Mouse (Mus musculus): ENCODE data around the gene Tlx3. TPM values are rescaled to one million over a fixed set of nuclear protein-coding genes. Genes with fewer than 3 reads are reported as not detected.
A peak's percentile ranks its signal among the peaks of the same experiment; 100 is the strongest.

Tlx3 gene
- polyA plus RNA-seq, 1 experiment from 2014 or later, result 0.28 TPM

DNA sequence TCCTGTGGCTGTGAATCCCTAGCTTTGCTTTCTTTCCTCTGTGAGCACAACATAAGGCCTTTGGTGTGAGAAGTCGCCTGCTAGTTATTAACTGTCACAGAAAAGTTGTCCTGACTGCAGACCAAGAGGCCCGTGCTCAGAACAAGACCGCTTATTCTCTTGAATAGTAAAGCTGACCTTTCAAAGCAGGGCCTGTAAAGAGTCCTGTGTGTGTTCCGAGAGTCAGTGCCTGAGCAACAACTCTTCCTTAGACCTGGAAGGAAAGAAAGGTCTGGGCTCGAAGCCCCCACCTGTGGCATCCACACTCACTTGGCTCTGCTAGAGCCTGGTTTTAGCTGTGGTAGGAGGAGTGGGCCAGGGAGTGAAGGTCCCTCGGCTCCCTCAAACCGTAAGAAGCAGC is 8.3 kb downstream of the Tlx3 start:
- WGBS, result 20% methylated on average over 7 of the region's 7 CpGs
- DNase-seq (ENCODE audit: low spot score), result no peak
- H3K4me3 ChIP-seq, result no peak overlapping the region
- H3K4me1 ChIP-seq, result peaks cover 9% of the 10 kb centered on the region
- no peak overlapping the region for H3K27ac ChIP-seq
- H3K9me3 ChIP-seq, result peaks cover 6% of the 10 kb centered on the region; the same call in 1 of the 2 replicates
- no peaks in the 10 kb centered on the region for H3K36me3 ChIP-seq
- H3K27me3 ChIP-seq (ENCODE audit: insufficient read depth, poor library complexity, severe bottlenecking), result peaks cover 99% of the 10 kb centered on the region

DNA sequence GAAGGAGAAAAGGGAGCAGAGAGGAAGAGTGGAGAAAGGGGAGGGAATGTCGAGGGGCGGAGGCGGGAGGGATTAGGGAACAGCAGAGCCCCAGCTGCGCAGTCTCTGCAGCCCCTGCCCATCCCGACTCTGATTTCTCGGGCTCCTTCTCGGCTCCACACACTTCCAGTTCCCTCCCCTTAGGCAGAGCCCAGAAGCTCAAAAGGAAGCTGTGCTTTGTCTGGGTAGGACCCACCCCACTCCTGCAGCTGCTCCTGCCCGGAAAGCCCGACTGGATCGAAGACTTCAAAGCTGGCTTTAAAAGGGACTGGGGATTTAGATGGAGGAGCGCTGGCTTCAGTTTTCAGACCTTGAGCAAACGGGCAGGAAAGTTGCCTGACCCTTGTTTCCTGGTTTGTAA is 9.7 kb downstream of the Tlx3 start:
- WGBS, result 1% methylated on average over 12 of the region's 12 CpGs
- DNase-seq (ENCODE audit: low spot score), result no peak
- H3K4me3 ChIP-seq, result peak overlapping the region; percentile 29
- no peak overlapping the region for H3K27ac ChIP-seq
- peaks cover 9% of the 10 kb centered on the region; the same call in 1 of the 2 replicates for H3K4me1 ChIP-seq
- peaks cover 92% of the 10 kb centered on the region for H3K27me3 ChIP-seq (ENCODE audit: insufficient read depth, poor library complexity, severe bottlenecking)
- peaks cover 6% of the 10 kb centered on the region; the same call in 1 of the 2 replicates for H3K9me3 ChIP-seq
- H3K36me3 ChIP-seq, result no peaks in the 10 kb centered on the region

DNA sequence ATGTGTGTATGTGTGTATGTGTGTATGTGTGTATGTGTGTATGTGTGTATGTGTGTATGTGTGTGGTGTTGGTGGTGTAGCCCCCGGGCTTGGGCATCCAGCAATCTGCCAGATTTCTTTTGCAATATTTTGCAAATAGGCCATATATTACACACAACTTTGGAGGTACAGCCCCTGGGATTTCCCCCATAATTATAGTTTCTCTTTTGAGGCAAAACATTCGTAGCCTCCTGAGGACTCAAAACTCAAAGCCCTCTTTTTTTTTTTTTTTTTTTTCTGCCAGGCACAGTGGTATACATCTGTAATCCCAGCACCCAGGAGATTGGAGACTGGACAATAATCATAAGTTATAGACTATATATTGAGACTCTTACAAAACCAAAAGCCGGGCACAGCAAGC is 21.6 kb downstream of the Tlx3 start:
- Histone ChIP-seq H3K27me3 (ENCODE audit: insufficient read depth, poor library complexity, severe bottlenecking) (peaks cover 53% of the 10 kb centered on the region), H3K4me3 (no peak overlapping the region), H3K4me1 (peaks cover 11% of the 10 kb centered on the region), H3K27ac (no peak overlapping the region), H3K9me3 (no peaks in the 10 kb centered on the region), H3K36me3 (no peaks in the 10 kb centered on the region)
- 72% methylated on average over 3 of the region's 3 CpGs for WGBS
- DNase-seq (ENCODE audit: low spot score), result no peak

DNA sequence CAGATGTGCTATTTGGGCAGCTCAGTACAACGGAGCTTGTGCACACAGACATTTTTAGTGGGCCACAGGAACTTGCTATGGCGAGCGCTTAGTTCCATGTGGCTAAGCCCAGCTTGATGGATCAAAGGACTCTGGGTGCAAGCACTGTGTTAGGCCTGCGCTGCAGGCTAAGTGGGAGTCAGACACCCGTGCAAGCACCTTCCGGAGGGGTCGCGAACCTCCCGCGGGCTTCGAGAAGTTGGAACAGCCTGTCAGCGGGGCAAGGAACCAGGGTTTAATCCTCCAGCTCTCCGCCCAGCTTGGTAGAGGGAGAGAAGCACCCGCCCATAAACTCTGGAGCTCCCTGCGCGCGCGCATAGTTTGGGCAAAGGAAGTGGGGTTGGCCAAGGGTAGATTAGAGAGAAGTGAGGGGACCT is 22.7 kb downstream of the Tlx3 start:
- peaks cover 57% of the 10 kb centered on the region for H3K27me3 ChIP-seq (ENCODE audit: insufficient read depth, poor library complexity, severe bottlenecking)
- peak overlapping the region; percentile 53 for H3K4me3 ChIP-seq
- no peak overlapping the region for H3K27ac ChIP-seq
- no peaks in the 10 kb centered on the region for H3K9me3 ChIP-seq
- peaks cover 11% of the 10 kb centered on the region for H3K4me1 ChIP-seq
- WGBS, result 1% methylated on average over 18 of the region's 18 CpGs
- no peaks in the 10 kb centered on the region for H3K36me3 ChIP-seq
- DNase-seq (ENCODE audit: low spot score), result no peak

DNA sequence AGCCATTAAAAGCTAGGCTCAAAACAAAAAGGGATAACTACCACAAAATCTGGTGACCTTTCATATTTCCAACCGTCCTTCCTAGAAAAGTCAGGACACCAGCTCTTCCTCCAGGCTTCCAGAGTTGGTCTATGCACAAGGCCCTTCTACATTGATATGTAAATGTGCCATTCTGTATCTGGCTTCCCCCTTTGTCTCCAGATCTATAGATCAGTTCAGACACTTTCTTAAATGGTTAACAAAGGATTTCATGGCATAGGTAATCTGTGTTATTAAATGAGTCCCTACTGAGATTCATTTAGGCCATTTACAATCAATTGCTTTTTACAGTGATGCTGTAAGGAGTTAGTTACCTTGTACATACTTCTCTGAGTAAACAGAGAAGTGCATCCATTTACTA is 23.6 kb downstream of the Tlx3 start:
- Histone ChIP-seq H3K9me3 (no peaks in the 10 kb centered on the region), H3K4me3 (no peak overlapping the region), H3K27me3 (ENCODE audit: insufficient read depth, poor library complexity, severe bottlenecking) (peaks cover 66% of the 10 kb centered on the region), H3K36me3 (no peaks in the 10 kb centered on the region), H3K27ac (no peak overlapping the region), H3K4me1 (peaks cover 11% of the 10 kb centered on the region)
- 41% methylated on average over 1 of the region's 1 CpGs for WGBS
- no peak for DNase-seq (ENCODE audit: low spot score)

DNA sequence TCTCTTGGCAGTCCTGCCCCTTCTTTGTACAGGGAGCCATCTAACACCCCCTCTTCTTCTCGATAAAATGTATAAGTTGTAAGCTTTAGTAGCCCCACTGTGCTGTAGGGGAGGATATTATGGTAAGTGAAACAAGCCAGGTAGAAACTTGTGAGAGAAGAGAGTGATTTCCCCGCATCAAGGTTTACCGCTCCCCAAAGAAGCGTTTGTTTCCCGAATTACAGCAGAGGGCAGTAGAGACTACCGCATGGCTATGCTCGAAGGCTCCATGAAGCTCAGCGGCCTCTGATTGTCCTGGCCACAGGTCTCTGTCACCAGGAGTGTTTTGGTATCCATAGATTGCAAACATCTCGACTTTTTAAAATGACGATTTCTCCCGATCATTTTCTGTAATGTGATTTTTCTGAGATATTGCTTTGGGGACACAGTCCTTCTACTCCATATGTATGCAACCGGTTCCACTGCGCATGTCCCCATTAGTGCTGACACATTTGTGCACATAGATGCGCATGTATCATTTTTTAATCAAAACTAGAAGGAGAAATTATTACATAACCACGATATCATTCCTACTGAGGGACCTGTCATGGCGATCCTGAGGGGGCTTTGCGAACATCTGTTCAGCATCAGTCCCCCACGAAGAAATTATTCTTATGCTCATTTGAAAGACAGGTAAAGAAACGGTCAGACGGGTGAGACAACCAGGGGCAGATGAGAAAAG is 26.7 kb downstream of the Tlx3 start:
- H3K27me3 ChIP-seq (ENCODE audit: insufficient read depth, poor library complexity, severe bottlenecking), result peaks cover 65% of the 10 kb centered on the region

DNA sequence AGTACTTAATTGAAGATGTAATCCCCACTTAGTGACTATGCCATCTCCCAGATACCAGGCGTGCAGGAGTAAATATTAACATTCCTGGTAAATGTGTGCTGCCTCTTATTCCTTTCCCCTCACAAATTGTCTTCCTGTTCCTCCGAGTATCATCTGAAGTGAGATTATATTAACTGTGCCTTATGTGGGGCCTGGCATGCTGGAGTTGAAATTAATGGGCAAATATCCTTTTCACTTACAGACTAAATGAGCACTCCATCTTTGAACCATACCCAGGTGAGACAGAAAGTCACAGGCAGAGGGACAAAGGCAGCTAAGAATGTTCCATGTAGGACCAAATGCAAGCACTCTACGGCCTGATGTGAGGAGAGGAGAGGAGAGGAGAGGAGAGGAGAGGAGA is 27.6 kb downstream of the Tlx3 start:
- WGBS, result 74% methylated on average over 2 of the region's 3 CpGs

More for the DNA sequence above, 26.7 kb downstream of the Tlx3 start:
- DNase-seq (ENCODE audit: low spot score), result no peak
- H3K4me1 ChIP-seq, result peaks cover 11% of the 10 kb centered on the region
- no peak overlapping the region for H3K4me3 ChIP-seq
- H3K9me3 ChIP-seq, result 0 out of 2 replicates have a peak, but pooled peaks cover 2% of the 10 kb centered on the region
- H3K27ac ChIP-seq, result no peak overlapping the region
- H3K36me3 ChIP-seq, result no peaks in the 10 kb centered on the region
- 30% methylated on average over 20 of the region's 20 CpGs for WGBS

DNA sequence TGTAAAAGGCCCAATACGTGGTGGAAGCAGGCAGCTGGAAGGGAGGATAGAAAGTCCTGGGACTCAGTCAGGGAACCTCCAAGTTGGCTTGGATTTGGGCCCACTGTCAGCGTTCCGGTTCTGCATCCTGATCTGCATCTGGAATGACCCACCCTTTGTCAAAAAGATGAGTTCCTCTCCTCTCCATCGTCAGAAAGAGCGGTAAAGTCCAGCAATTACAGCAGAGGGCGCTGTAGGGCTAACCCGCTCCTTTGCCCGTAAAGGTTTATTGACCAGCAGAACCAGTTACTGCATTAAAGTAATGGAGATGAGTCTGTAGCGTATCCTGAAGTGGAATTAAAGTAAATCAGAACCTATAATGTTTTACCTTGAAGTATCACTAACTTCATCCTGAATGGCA is 32.9 kb downstream of the Tlx3 start:
- no peak overlapping the region for H3K4me3 ChIP-seq
- no peak for DNase-seq (ENCODE audit: low spot score)
- H3K9me3 ChIP-seq, result 0 out of 2 replicates have a peak, but pooled peaks cover 2% of the 10 kb centered on the region
- 16% methylated on average over 9 of the region's 9 CpGs for WGBS
- H3K4me1 ChIP-seq, result no peaks in the 10 kb centered on the region
- no peak overlapping the region for H3K27ac ChIP-seq
- H3K27me3 ChIP-seq (ENCODE audit: insufficient read depth, poor library complexity, severe bottlenecking), result peaks cover 22% of the 10 kb centered on the region
- H3K36me3 ChIP-seq, result no peaks in the 10 kb centered on the region

More for the DNA sequence above, 27.6 kb downstream of the Tlx3 start:
- no peak overlapping the region for H3K27ac ChIP-seq
- H3K9me3 ChIP-seq, result 0 out of 2 replicates have a peak, but pooled peaks cover 2% of the 10 kb centered on the region
- no peaks in the 10 kb centered on the region for H3K36me3 ChIP-seq
- peaks cover 61% of the 10 kb centered on the region for H3K27me3 ChIP-seq (ENCODE audit: insufficient read depth, poor library complexity, severe bottlenecking)
- H3K4me1 ChIP-seq, result peaks cover 5% of the 10 kb centered on the region
- H3K4me3 ChIP-seq, result no peak overlapping the region
- no peak for DNase-seq (ENCODE audit: low spot score)

DNA sequence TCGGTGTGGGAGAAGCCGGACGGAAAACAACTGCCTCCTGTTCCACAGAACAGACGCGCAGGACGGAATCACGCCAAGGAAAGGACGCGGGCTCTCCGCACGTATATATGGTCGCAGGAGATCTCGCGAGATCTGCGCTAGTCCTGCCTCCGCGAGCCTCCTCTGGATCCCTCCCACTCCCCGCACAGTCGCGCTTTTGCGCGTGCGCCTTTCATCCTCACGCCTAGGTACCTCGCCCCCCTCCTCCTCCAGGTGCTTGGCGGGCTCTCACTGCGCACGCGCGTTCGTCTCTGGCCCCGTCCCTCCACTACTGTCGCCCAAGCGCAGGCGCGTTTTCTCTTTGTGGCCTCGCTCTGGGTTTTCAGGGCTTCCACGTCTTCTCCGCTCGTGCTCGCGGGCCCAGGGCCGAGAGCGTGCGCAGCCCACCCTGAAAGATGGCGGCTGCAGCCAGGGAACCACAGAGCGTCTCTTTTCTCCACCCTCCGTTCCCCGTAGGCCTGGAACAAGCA is 40.3 kb downstream of the Tlx3 start, which contains the start of gene Npm1:
Gene Npm1, minus strand, starts transcription at position 209 of the 509 bp plus-strand sequence.
- Histone ChIP-seq H3K4me3 (peak within 1 kb of the TSS; percentile 97), H3K27ac (peak within 1 kb of the TSS; percentile 96), H3K27me3 (ENCODE audit: insufficient read depth, poor library complexity, severe bottlenecking) (peaks cover 5% of the 10 kb centered on the region; the same call in 1 of the 2 replicates), H3K9me3 (no peaks in the 10 kb centered on the region), H3K36me3 (peaks cover 39% of the 10 kb centered on the region), H3K4me1 (no peaks in the 10 kb centered on the region)
- WGBS, result 3% methylated on average over 48 of the region's 49 CpGs
- DNase-seq (ENCODE audit: low spot score), result peak; percentile 100

DNA sequence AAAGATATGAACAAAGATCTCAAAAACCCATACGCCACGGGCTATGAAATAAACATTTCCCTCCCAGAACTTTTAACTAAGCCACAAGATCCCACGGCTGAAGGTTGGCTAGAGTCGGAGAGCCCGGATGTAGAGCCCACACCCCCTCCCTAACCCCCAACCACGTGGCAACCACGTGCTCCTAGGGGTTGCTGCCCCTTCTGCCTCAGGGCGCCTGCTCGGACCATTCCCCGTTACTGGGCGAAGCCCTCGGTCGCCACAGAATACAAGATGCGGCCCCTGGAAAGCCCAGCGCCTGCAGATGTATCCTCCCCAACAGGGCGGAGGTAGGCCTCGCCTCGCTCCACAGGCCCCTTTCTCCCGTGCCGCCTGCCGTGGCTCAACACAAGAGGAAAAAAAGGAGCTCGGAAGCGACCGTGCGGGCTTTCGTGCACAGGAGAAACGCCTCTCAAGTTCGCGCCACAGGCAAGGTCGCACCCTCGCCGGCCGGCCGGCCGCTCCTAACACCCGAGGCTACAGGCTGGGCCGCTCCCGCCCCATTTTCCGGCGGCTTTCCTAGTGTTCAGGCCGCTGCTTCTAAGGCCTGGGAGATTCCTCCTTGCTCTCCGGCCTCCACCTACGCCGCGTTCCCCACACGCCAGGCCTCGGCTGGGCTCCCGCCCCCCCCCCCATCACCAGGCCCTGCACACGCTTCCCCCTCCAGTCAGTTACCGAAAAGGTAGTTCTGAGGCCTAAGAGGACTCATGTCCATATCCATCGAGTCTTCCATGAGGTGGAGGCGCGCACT is 41.0 kb downstream of the Tlx3 start:
- Histone ChIP-seq H3K4me3 (peak overlapping the region; percentile 97), H3K36me3 (peaks cover 46% of the 10 kb centered on the region), H3K27ac (peak overlapping the region; percentile 96), H3K27me3 (ENCODE audit: insufficient read depth, poor library complexity, severe bottlenecking) (peaks cover 4% of the 10 kb centered on the region; the same call in 1 of the 2 replicates), H3K9me3 (no peaks in the 10 kb centered on the region), H3K4me1 (no peaks in the 10 kb centered on the region)
- WGBS, result 2% methylated on average over 53 of the region's 53 CpGs
- DNase-seq (ENCODE audit: low spot score), result no peak

DNA sequence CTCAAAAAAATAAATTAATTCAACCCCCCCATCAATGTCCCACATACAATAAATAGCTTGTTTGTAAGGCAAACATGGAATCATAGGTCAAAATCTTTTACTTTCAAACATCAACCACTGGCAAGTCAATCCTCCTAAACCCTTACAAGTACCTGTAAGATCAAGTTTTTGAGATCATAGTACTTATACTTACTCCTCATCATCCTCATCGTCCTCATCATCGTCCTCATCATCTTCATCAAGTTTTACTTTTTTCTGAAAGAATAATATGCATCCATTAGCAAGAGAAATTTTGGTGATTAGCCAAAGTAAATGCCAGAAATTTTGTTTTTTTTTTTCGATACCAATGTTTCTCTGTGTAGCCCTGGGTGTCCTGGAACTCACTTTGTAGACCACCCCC is 43.6 kb downstream of the Tlx3 start:
- no peak overlapping the region for H3K4me3 ChIP-seq
- no peak overlapping the region for H3K27ac ChIP-seq
- no peak for DNase-seq (ENCODE audit: low spot score)
- H3K9me3 ChIP-seq, result no peaks in the 10 kb centered on the region
- H3K4me1 ChIP-seq, result no peaks in the 10 kb centered on the region
- no peaks in the 10 kb centered on the region for H3K27me3 ChIP-seq (ENCODE audit: insufficient read depth, poor library complexity, severe bottlenecking)
- WGBS, result 90% methylated on average over 3 of the region's 3 CpGs
- peaks cover 72% of the 10 kb centered on the region for H3K36me3 ChIP-seq

DNA sequence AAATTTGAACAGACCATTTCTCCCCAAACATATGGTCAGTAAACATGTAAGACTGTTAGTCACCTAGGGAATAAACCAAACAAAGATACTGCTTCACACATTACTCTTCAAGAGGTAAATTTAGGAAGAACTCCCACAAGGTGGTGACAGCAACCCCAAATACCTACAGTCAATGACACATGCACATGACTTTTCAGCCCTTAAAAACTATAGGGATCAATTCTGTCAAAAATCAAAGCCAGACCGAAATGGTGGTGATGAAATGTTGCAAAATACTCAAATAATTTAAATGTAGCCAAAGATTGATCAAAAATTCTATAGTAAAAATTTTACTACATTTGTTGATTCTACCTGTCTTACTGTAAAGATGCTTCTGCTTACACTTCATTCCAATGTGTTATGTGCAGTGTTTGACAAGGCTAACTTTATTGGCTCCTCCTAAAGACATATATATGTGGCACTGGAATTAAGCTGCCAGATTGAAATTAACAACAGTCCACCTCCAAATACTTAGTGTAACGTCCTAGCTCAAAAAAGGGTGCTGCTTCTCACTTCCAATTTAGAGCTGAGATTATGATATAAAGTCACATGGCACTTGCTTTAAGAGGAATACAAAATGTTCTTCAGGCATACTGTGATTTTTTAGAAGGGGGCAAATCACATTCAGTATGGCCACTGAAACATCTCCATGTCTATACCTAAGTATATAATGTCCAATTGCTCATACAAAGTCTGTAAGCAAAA is 45.8 kb downstream of the Tlx3 start:
- Histone ChIP-seq H3K9me3 (no peaks in the 10 kb centered on the region), H3K27me3 (ENCODE audit: insufficient read depth, poor library complexity, severe bottlenecking) (no peaks in the 10 kb centered on the region), H3K36me3 (peaks cover 94% of the 10 kb centered on the region), H3K4me1 (no peaks in the 10 kb centered on the region), H3K4me3 (no peak overlapping the region), H3K27ac (no peak overlapping the region)
- DNase-seq (ENCODE audit: low spot score), result no peak
- 80% methylated on average over 2 of the region's 2 CpGs for WGBS

Data from heart, embryonic 10.5 days (tissue).